Comparison of ENCODE assay signal across 8 mouse cellular contexts in the genomic region with DNA sequence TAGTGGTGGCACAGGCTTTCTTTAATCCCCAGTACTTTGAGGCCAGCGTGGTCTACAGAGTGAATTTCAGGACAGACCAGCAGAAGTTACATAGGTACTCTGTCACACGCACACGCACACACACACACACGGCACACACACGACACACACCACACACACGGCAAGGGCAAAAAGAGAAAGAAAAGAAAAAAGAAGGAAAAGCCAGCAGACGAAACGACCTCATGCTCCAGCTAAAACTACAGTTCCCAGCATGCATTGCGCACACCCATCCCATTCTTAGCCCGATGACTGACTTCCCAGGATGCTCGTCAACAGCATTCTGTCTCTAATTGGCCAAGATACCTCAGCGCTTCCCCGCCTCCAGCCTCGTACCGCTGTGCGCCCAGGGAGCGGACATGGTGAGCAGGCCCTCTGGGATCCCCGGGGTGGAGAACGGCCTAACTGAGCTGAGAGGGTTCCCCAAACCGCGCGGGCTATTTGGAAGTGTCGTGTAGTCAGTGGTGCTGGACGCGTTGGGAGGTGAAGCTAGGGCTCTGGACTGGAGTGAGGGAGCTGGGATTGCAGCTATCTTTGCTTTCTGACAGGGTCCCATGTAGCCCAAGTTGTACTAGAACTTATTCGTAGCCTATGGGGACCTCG. TPM values are rescaled to one million over a fixed set of nuclear protein-coding genes. Genes with fewer than 3 reads are reported as not detected.
DNase-seq lines count a peak whose midpoint lies in the region; ATAC-seq and TF ChIP-seq lines count a peak whose summit lies in the region.

Gene Tmem161a, plus strand, starts transcription at position 314 of the 639 bp plus-strand sequence.

- TF ChIP-seq CTCF in C2C12 (IDR thresholded peaks at IDR 0.05; ENCODE audit: control insufficient read depth, insufficient read depth, insufficient read length) = no peak
- TF ChIP-seq CTCF in brain, embryonic 14.5 days (IDR thresholded peaks at IDR 0.05; ENCODE audit: borderline replicate concordance, extremely low read depth, insufficient read depth, insufficient read length) = no peak
- no peak for TF ChIP-seq CTCF in liver, adult 2 months (IDR thresholded peaks at IDR 0.05; ENCODE audit: low read depth, low read length)

- peak; percentile 82 for ATAC-seq in heart, embryonic 11.5 days (replicated peaks; ENCODE audit: insufficient number of reproducible peaks, low FRiP score, low TSS enrichment)
- peak; percentile 96 for ATAC-seq in kidney, embryonic 16.5 days (ENCODE audit: low FRiP score, low TSS enrichment)

- peaks cover 53% of the 10 kb centered on the region for H3K4me1 ChIP-seq in erythroblast, embryonic 14.5 days (ENCODE audit: control insufficient read depth)
- peaks cover 8% of the 10 kb centered on the region for H3K4me1 ChIP-seq in heart, embryonic 11.5 days (ENCODE audit: control insufficient read depth, insufficient read depth, low read length)
- peaks cover 14% of the 10 kb centered on the region; the same call in 1 of the 2 replicates for H3K4me1 ChIP-seq in kidney, embryonic 16.5 days (ENCODE audit: insufficient read depth, low read length)
- H3K4me1 ChIP-seq in liver, adult 2 months (ENCODE audit: control insufficient read depth, insufficient read depth, low read length) = peaks cover 10% of the 10 kb centered on the region; the same call in 1 of the 2 replicates

- peak; percentile 98 for DNase-seq in brain, embryonic 14.5 days (ENCODE audit: low read depth)
- peak; percentile 95 for DNase-seq in liver, adult 2 months (ENCODE audit: extremely low read depth, low read depth, low spot score)
- DNase-seq in splenic B cell, adult 2 months (ENCODE audit: low read depth, low spot score) = peak; percentile 94

- peak within 1 kb of the TSS; percentile 69 for H3K4me2 ChIP-seq in heart, embryonic 11.5 days
- H3K4me2 ChIP-seq in kidney, embryonic 16.5 days (replicated peaks; ENCODE audit: low read depth, low read length) = peak within 1 kb of the TSS; percentile 66
- H3K4me2 ChIP-seq in myocyte (ENCODE audit: low read depth) = peak within 1 kb of the TSS; percentile 79

- peak within 1 kb of the TSS; percentile 86 for H3ac ChIP-seq in C2C12 (ENCODE audit: control insufficient read depth, insufficient read length, low read depth)
- H3ac ChIP-seq in myocyte (ENCODE audit: control insufficient read depth, insufficient read length) = peak within 1 kb of the TSS; percentile 27

- no peaks in the 10 kb centered on the region for H3K9me3 ChIP-seq in erythroblast, embryonic 14.5 days (ENCODE audit: control insufficient read depth, low read length)
- H3K9me3 ChIP-seq in heart, embryonic 11.5 days (replicated peaks; ENCODE audit: control insufficient read depth, low read length) = no peaks in the 10 kb centered on the region
- no peaks in the 10 kb centered on the region for H3K9me3 ChIP-seq in kidney, embryonic 16.5 days (ENCODE audit: low read length)

- H3K79me2 ChIP-seq in C2C12 (ENCODE audit: control insufficient read depth, insufficient read depth) (peaks cover 26% of the 10 kb centered on the region), myocyte (ENCODE audit: control insufficient read depth, insufficient read depth) (peaks cover 16% of the 10 kb centered on the region)
- peaks cover 8% of the 10 kb centered on the region; the same call in 1 of the 2 replicates for H3K79me2 ChIP-seq in liver, adult 2 months (ENCODE audit: control insufficient read depth, insufficient read depth, low read length)

- H3K27ac ChIP-seq in heart, embryonic 11.5 days (ENCODE audit: low read depth, low read length) = peak within 1 kb of the TSS; percentile 54; the same call in 1 of the 2 replicates
- peak within 1 kb of the TSS; percentile 25 for H3K27ac ChIP-seq in kidney, embryonic 16.5 days (ENCODE audit: low read length)
- peak within 1 kb of the TSS; percentile 72 for H3K27ac ChIP-seq in liver, adult 2 months (replicated peaks; ENCODE audit: insufficient read depth, low read depth, low read length)

- TF ChIP-seq POLR2A in brain, embryonic 14.5 days (IDR thresholded peaks at IDR 0.05; ENCODE audit: borderline replicate concordance, extremely low read depth, insufficient read depth, insufficient read length, poor library complexity, severe bottlenecking) = peak; percentile 53; the same call in 1 of the 2 replicates
- peak; percentile 86 for TF ChIP-seq POLR2A in liver, adult 2 months (IDR thresholded peaks at IDR 0.05; ENCODE audit: extremely low read depth, insufficient read depth, low read length)
- TF ChIP-seq POLR2A in myocyte (IDR thresholded peaks at IDR 0.05; ENCODE audit: insufficient read length, low read depth) = peak; percentile 86

- H3K36me3 ChIP-seq in C2C12 (ENCODE audit: control insufficient read depth, insufficient read depth) (peaks cover 2% of the 10 kb centered on the region), myocyte (ENCODE audit: control insufficient read depth, insufficient read depth) (no peaks in the 10 kb centered on the region)
- H3K36me3 ChIP-seq in erythroblast, embryonic 14.5 days (ENCODE audit: control insufficient read depth) = peaks cover 24% of the 10 kb centered on the region
- H3K36me3 ChIP-seq in heart, embryonic 11.5 days (ENCODE audit: control insufficient read depth, insufficient read depth, low read length) = peaks cover 2% of the 10 kb centered on the region; the same call in 1 of the 2 replicates
- peaks cover 7% of the 10 kb centered on the region; the same call in 1 of the 2 replicates for H3K36me3 ChIP-seq in kidney, embryonic 16.5 days (ENCODE audit: insufficient read depth, low read length)
- no peaks in the 10 kb centered on the region for H3K36me3 ChIP-seq in liver, adult 2 months (ENCODE audit: control insufficient read depth, insufficient read depth, low read length)
- H3K36me3 ChIP-seq in splenic B cell, adult 2 months (ENCODE audit: control insufficient read depth, insufficient read depth, low read length, poor library complexity, severe bottlenecking) = no peaks in the 10 kb centered on the region

- 3% methylated on average over 27 of the region's 27 CpGs for WGBS in heart, embryonic 11.5 days (ENCODE audit: insufficient replicate concordance)
- 2% methylated on average over 27 of the region's 27 CpGs for WGBS in kidney, embryonic 16.5 days
- 2% methylated on average over 27 of the region's 27 CpGs for WGBS in liver, adult 2 months

- H3K27me3 ChIP-seq in C2C12 (ENCODE audit: control insufficient read depth, insufficient read depth, insufficient read length) (no peaks in the 10 kb centered on the region), myocyte (ENCODE audit: control insufficient read depth, insufficient read depth, insufficient read length) (no peaks in the 10 kb centered on the region)
- H3K27me3 ChIP-seq in erythroblast, embryonic 14.5 days (ENCODE audit: control insufficient read depth) = peaks cover 3% of the 10 kb centered on the region
- H3K27me3 ChIP-seq in heart, embryonic 11.5 days (ENCODE audit: control insufficient read depth, insufficient read depth, low read length) = no peaks in the 10 kb centered on the region; the same call in 1 of the 2 replicates
- peaks cover 2% of the 10 kb centered on the region for H3K27me3 ChIP-seq in kidney, embryonic 16.5 days (ENCODE audit: insufficient read depth, low read length)
- H3K27me3 ChIP-seq in liver, adult 2 months (ENCODE audit: control insufficient read depth, insufficient read depth, low read length) = no peaks in the 10 kb centered on the region
- no peaks in the 10 kb centered on the region for H3K27me3 ChIP-seq in splenic B cell, adult 2 months (ENCODE audit: control insufficient read depth, insufficient read depth, low read length, poor library complexity, severe bottlenecking)

- H3K4me3 ChIP-seq in C2C12 (ENCODE audit: insufficient read depth, poor library complexity, severe bottlenecking) = peak within 1 kb of the TSS; percentile 50
- peak within 1 kb of the TSS; percentile 80 for H3K4me3 ChIP-seq in erythroblast, embryonic 14.5 days (replicated peaks)
- peak within 1 kb of the TSS; percentile 73 for H3K4me3 ChIP-seq in heart, embryonic 11.5 days (ENCODE audit: low read depth, low read length)
- H3K4me3 ChIP-seq in kidney, embryonic 16.5 days (ENCODE audit: low read length) = peak within 1 kb of the TSS; percentile 72
- H3K4me3 ChIP-seq in liver, adult 2 months (ENCODE audit: insufficient read depth, low read depth, low read length) = peak within 1 kb of the TSS; percentile 80
- peak within 1 kb of the TSS; percentile 49 for H3K4me3 ChIP-seq in myocyte

- H3K9ac ChIP-seq in heart, embryonic 11.5 days (ENCODE audit: low read depth, low read length) = peak within 1 kb of the TSS; percentile 92
- H3K9ac ChIP-seq in kidney, embryonic 16.5 days (replicated peaks; ENCODE audit: low read length) = peak within 1 kb of the TSS; percentile 81
- H3K9ac ChIP-seq in liver, adult 2 months (ENCODE audit: low read depth, low read length) = peak within 1 kb of the TSS; percentile 92

- H3K79me3 ChIP-seq in C2C12 (ENCODE audit: low read depth) = peaks cover 6% of the 10 kb centered on the region

TF ChIP-seq in C2C12, 6 proteins besides CTCF, POLR2A, EP300 and RAD21:
- TF ChIP-seq USF1 (IDR thresholded peaks at IDR 0.05; ENCODE audit: low read depth) (no peak), MAX (IDR thresholded peaks at IDR 0.05) (peak; percentile 47)

TF ChIP-seq in myocyte, 11 proteins besides CTCF, POLR2A, EP300 and RAD21:
- TF ChIP-seq SRF (IDR thresholded peaks at IDR 0.05; ENCODE audit: control insufficient read depth, insufficient read length, low read depth) (peak; percentile 89), CEBPB (IDR thresholded peaks at IDR 0.05; ENCODE audit: insufficient read depth, poor library complexity, severe bottlenecking) (no peak), MYOG (IDR thresholded peaks at IDR 0.05; ENCODE audit: control insufficient read depth in 1 of 3, insufficient read depth in 1 of 3, insufficient read length in 2 of 3, low read depth in 2 of 3) (no peak), POLR2AphosphoS2 (IDR thresholded peaks at IDR 0.05; ENCODE audit: insufficient read length, low read depth) (peak; percentile 78)

RNA-seq across cellular contexts. Expression of gene Tmem161a, which starts in this region (rescaled TPM):
- 57.8 TPM for polyA plus RNA-seq in C2C12 (2012; fragmentation: generic; extraction: Trizol)
- polyA plus RNA-seq in brain, embryonic 14.5 days (2012; rRNA removed) = 95.9 and 171 TPM in 2 replicates
- polyA plus RNA-seq in erythroblast, embryonic 14.5 days (2012) = 9.0 and 11.2 TPM in 2 replicates
- 64.9 and 67.7 TPM in 2 replicates for polyA plus RNA-seq in heart, embryonic 11.5 days (2014; fragmentation: Nextera tagmentation; extraction: Ambion mirVana)
- polyA plus RNA-seq in kidney, embryonic 16.5 days (2015; fragmentation: Nextera tagmentation; extraction: Ambion mirVana) = 81.7 and 87.8 TPM in 2 replicates
- total RNA-seq in liver, adult 2 months (2014; rRNA removed) = 18.3 and 20.4 TPM in 2 replicates
- 40.4 and 60.4 TPM in 2 replicates for polyA plus RNA-seq in liver, adult 2 months (2012; rRNA removed)
- polyA plus RNA-seq in myocyte (2012; fragmentation: generic; extraction: Trizol) = 132 TPM

Comparison
In these comparisons a context has a peak if more than half of its experiments do, and no peak if none do; other contexts are left out.
1. Peak in every context shown above with its lines: DNase-seq, ATAC-seq, H3K4me3 ChIP-seq and H3K27ac ChIP-seq.